Mouse (Mus musculus) G1E-ER4 (cell line): Measurements from ENCODE around the gene Phactr4. TPM values are rescaled to one million over a fixed set of nuclear protein-coding genes. Genes with fewer than 3 reads are reported as not detected.

Experiments used
- GATA1 ChIP-seq: IDR thresholded peaks from one replicate; pipeline ENCODE4 v1.8.0; 2012; ENCODE audit warnings: low read length, inconsistent platforms
- polyA plus RNA-seq: library from polyadenylated mRNA; stranded (reverse); fragments of >175 nt; gene quantifications from 2 replicates; pipeline ENCODE4 v1.2.3, GENCODE M21; 2012

Phactr4 gene
- polyA plus RNA-seq, 1 experiment: 17.5 TPM

- no peak for TF ChIP-seq GATA1
These were observed 92.4 kb downstream of the Phactr4 start for GRCm38 (mm10) chr4:132329835-132330354.

GRCm38 (mm10) chr4:132329115-132329834, 93.0 kb downstream of the Phactr4 start, which contains the start of gene Trnau1ap:
TSS of gene Trnau1ap (minus strand) at chr4:132329538.
- TF ChIP-seq GATA1: no peak

- TF ChIP-seq GATA1: no peak
These were observed 93.8 kb downstream of the Phactr4 start for GRCm38 (mm10) chr4:132328391-132328982.

- no peak for TF ChIP-seq GATA1
These were observed 95.8 kb downstream of the Phactr4 start for GRCm38 (mm10) chr4:132326481-132326880.

GRCm38 (mm10) chr4:132315711-132316110, 106.6 kb downstream of the Phactr4 start:
- TF ChIP-seq GATA1: no peak

- no peak for TF ChIP-seq GATA1
These were observed 109.7 kb downstream of the Phactr4 start for GRCm38 (mm10) chr4:132312627-132313026.

- TF ChIP-seq GATA1: no peak
These were observed 110.5 kb downstream of the Phactr4 start for GRCm38 (mm10) chr4:132311801-132312200.

GRCm38 (mm10) chr4:132311209-132311608, 111.1 kb downstream of the Phactr4 start:
- TF ChIP-seq GATA1: no peak

GRCm38 (mm10) chr4:132309849-132310472, 112.3 kb downstream of the Phactr4 start:
- TF ChIP-seq GATA1: no peak

- TF ChIP-seq GATA1: peak; percentile 88
These were observed 113.0 kb downstream of the Phactr4 start for GRCm38 (mm10) chr4:132309140-132309848.

- TF ChIP-seq GATA1: no peak
These were observed 113.7 kb downstream of the Phactr4 start for GRCm38 (mm10) chr4:132308437-132309139.

GRCm38 (mm10) chr4:132306004-132306403, 116.3 kb downstream of the Phactr4 start:
- TF ChIP-seq GATA1: no peak

Other genes starting within 250 kb of the Phactr4 start
- gene Ythdf2, start 210.2 kb downstream of the Phactr4 start, polyA plus RNA-seq: 70.3 and 81.0 TPM in 2 replicates
- 10.3 and 20.1 TPM in 2 replicates for gene Gmeb1, start 160.9 kb downstream of the Phactr4 start, polyA plus RNA-seq
- 5.8 and 22.4 TPM in 2 replicates for gene Taf12, start 148.1 kb downstream of the Phactr4 start, polyA plus RNA-seq
- gene Rab42, start 119.1 kb downstream of the Phactr4 start, polyA plus RNA-seq: 0.55 and 0.68 TPM in 2 replicates
- 54.1 and 103 TPM in 2 replicates for gene Trnau1ap, start 93.0 kb downstream of the Phactr4 start, polyA plus RNA-seq
- 96.0 and 97.3 TPM in 2 replicates for gene Rcc1, start 68.9 kb downstream of the Phactr4 start, polyA plus RNA-seq
- 7.3 and 9.1 TPM in 2 replicates for gene Med18, start 41.4 kb upstream of the Phactr4 start, polyA plus RNA-seq
- 21.3 and 24.4 TPM in 2 replicates for gene Sesn2, start 88.0 kb upstream of the Phactr4 start, polyA plus RNA-seq
- 178 and 267 TPM in 2 replicates for gene Atpif1, start 111.2 kb upstream of the Phactr4 start, polyA plus RNA-seq
- 73.7 and 340 TPM in 2 replicates for gene Dnajc8, start 113.1 kb upstream of the Phactr4 start, polyA plus RNA-seq
- not detected in 2 replicates for gene Ptafr, start 141.6 kb upstream of the Phactr4 start, polyA plus RNA-seq
- gene Eya3, start 216.5 kb upstream of the Phactr4 start, polyA plus RNA-seq: 2.4 and 3.3 TPM in 2 replicates